Mouse (Mus musculus) urinary bladder, postnatal 14 days (tissue): ENCODE results near the gene Ajm1.

Experiments used
- DNase-seq: peaks from one replicate; pipeline ENCODE4 v3.0.0; 2021; ENCODE audit warnings: low spot score

Gene Ajm1

DNA sequence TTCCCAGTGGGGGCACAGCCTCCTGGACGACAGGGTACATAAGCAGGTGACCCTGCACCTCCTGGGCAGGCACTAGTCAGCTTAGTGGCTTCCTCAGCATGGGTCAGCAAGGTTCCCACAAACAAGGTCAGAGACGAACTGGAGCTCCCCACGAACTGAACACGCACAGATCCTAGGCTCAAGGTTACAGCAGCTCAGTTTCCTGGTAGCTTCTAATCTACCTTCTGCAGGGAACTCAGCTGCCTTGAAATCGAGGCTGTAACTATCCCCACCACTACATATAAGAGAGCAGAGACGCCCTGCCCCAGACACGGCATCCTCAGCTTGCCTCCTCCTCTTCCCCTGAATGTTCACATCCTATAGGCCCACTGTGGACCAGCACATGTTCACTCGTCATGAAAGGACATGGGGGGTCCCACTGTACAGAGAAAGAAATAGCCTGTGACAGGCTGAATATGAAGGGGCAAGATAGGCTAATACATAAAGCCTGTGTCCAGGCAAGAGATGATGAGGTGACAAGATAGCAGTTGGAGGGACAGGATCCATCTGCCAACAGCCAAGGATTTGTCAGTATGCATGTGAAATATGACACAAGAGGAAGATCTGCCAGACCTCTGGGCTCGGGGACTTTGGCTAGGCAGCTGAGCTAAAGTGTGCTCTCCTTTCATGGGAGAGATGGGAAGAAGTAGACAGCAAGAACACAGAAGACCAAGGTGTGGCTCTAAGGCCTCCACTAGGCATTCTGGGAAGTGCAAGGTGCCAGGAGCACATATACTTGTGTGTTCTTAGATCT is 54.9 kb downstream of the Ajm1 start:
- DNase-seq: no peak
